Mouse (Mus musculus): ENCODE data around the gene Mrps18b. TPM values are rescaled to one million over a fixed set of nuclear protein-coding genes. Genes with fewer than 3 reads are reported as not detected.
A peak's percentile ranks its signal among the peaks of the same experiment; 100 is the strongest.

Mrps18b gene
- polyA plus RNA-seq, 1 experiment from 2014 or later, result 87.6 TPM

DNA sequence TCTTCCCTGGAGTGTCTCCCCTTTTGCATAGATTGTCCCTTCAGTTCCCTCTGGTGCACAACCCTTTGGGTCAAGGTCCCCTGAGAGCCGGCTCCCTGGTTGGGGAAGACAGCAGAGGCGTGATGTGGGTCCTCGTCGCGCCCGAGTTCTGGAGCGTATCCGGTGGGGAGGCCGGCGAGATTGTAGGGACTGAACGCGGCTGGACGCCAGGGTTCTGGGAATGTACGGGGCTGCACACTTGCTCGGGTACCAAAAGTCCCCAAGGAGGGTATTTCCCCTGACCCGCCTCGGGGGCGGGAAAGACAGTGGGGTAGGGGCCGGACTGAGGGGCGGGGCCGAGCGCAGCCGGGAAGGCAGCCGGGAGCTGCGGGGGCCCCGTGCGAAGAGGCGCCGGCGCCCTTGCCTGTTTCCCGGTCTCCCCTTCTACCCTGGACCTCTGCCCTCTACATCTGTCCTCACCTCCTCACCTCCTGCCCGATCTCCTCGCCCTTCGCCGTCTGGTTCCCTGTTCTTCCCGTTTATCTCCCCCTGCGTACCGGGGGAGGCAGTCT is 49.8 kb downstream of the Mrps18b start:
- peaks cover 71% of the 10 kb centered on the region for H3K4me1 ChIP-seq
- peak; percentile 79 for DNase-seq (ENCODE audit: low spot score)
- H3K4me3 ChIP-seq, result peak overlapping the region; percentile 73
- no peaks in the 10 kb centered on the region for H3K9me3 ChIP-seq (replicated peaks)
- no peaks in the 10 kb centered on the region for H3K27me3 ChIP-seq (ENCODE audit: low read depth, poor library complexity, severe bottlenecking)
- peak overlapping the region; percentile 97 for H3K27ac ChIP-seq
- under 1% methylated on average over 29 of the region's 38 CpGs for WGBS
- H3K36me3 ChIP-seq, result peaks cover 42% of the 10 kb centered on the region

DNA sequence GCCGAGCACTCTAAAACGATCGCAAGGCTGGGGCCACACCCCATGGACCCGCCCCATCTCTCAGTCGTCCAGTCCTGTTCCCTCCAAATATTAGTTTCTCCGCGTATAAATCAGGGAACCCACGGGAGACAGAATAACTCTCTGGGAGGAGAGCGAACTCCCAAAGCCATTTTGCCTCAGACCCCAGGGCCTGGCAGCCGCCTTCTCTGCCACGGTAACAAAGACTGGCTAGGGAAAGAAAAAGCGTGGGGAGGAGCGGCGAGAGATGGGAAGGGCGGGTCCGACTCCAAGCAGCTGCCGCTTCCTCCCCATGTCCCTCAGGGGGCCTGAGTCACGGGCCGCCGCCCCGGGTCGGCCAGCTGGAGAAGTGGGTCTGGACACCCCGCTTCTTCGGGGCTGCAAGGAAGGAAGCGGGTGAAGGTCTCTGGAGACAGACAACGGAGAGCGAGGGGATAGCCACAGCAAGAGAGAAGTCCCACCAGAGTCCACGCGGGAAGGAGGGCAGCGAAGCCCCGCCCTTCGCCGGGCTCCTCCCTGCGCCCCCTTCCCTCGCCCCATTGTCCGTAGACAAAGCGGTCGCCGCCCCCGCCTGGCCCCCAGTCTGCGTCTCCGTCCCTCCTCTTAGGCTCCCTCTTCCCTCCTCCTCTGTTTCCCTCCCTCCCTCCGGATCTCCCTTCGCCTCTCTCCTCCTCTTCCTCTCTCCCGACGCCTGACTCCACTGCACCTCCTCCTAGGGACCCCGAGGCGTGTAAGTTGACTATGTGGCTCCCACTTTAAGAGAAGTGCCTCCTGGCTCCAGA is 50.5 kb downstream of the Mrps18b start, which contains the start of gene Ppp1r18:
Gene Ppp1r18, plus strand, starts transcription at position 113 of the 800 bp plus-strand sequence.
- Histone ChIP-seq H3K27me3 (ENCODE audit: low read depth, poor library complexity, severe bottlenecking) (no peaks in the 10 kb centered on the region), H3K4me1 (peaks cover 76% of the 10 kb centered on the region)

DNA sequence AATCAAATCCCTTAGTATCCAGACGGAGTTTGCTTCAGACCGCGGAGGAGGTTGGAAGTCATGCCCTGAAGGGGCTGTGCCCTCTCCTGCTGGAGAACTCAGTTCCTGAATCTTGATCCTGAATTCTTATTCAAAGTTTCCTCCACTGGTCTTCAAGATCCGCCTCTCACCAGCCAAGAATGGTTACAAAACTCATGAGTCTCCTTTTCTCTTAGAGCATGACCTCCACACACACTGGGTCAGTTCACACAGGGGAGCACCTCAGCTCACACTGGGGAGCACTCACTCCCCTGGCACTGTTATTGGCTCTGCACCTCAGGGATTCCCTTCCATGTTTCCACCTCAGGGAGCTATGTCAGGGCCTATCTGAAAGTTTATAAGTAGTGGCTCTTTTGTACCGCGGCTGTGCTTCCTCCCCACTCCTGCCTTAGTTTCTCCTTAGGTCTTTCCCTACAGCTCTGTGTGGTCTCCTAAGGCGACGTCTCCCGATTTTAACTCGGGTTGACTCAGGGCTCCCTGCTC is 51.3 kb downstream of the Mrps18b start:
- peaks cover 29% of the 10 kb centered on the region for H3K36me3 ChIP-seq
- no peaks in the 10 kb centered on the region for H3K27me3 ChIP-seq (ENCODE audit: low read depth, poor library complexity, severe bottlenecking)
- no peak for DNase-seq (ENCODE audit: low spot score)
- H3K4me1 ChIP-seq, result peaks cover 71% of the 10 kb centered on the region
- H3K9me3 ChIP-seq (replicated peaks), result no peaks in the 10 kb centered on the region
- peak overlapping the region; percentile 97 for H3K27ac ChIP-seq
- peak overlapping the region; percentile 73 for H3K4me3 ChIP-seq
- 24% methylated on average over 10 of the region's 10 CpGs for WGBS

More for the DNA sequence above, 50.5 kb downstream of the Mrps18b start, which contains the start of gene Ppp1r18:
- Histone ChIP-seq H3K36me3 (peaks cover 36% of the 10 kb centered on the region), H3K27ac (peak within 1 kb of the TSS; percentile 97), H3K9me3 (replicated peaks) (no peaks in the 10 kb centered on the region), H3K4me3 (peak within 1 kb of the TSS; percentile 73)
- WGBS, result under 1% methylated on average over 46 of the region's 48 CpGs
- peak; percentile 90 for DNase-seq (ENCODE audit: low spot score)

DNA sequence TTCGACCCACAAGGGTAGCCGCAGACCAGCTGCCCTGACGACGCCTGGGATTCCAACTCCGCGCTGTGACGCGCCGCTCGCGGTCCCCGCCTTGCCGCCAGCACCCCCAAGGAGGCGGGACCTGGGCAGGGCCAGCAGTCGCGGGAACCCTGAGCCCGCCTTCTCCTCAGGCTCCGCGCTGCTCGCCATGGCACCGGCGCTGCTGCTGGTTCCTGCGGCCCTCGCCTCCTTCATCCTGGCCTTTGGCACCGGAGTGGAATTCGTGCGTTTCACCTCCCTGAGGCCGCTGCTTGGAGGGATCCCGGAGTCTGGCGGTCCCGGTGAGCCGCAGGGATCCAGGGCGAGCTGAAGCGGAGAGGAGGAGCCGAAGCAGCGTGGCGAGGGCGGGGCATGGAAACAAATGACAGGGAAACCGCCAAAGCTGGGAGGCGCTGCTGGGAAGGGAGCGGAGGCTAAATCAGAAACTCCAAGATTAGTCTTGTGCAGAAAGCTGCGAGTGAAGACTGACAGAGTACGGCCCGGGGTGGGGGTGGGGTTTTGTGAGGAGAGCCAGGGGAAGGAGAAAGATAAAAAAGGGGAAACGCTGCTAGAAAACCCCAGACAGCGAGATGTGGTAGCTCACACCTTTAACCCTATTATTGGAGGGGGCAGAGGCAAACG is 54.9 kb downstream of the Mrps18b start, which contains the start of gene Nrm:
Gene Nrm, plus strand, starts transcription at position 121 of the 660 bp plus-strand sequence.
- Histone ChIP-seq H3K4me3 (peak within 1 kb of the TSS; percentile 86), H3K9me3 (replicated peaks) (no peaks in the 10 kb centered on the region), H3K27me3 (ENCODE audit: low read depth, poor library complexity, severe bottlenecking) (no peaks in the 10 kb centered on the region), H3K27ac (peak within 1 kb of the TSS; percentile 95), H3K36me3 (peaks cover 51% of the 10 kb centered on the region), H3K4me1 (peaks cover 39% of the 10 kb centered on the region)
- peak; percentile 91 for DNase-seq (ENCODE audit: low spot score)
- WGBS, result under 1% methylated on average over 47 of the region's 47 CpGs

DNA sequence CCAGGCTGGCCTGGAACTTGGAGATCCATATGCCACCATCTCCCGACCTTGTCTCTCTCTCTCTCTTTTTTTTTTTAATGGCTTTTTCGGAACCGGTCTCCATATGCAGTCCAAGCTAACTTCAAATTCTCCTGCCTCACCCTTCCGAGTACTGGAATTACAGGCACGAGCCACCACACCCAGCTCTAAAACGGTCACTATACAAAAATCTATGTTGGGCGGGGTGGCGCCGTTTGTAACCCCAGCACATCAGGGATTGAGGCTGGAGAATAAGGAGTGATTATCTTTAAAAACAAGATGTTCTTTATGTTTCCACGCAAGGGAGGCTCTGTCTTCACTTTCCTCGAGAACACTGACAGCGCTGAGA is 55.4 kb downstream of the Mrps18b start:
- DNase-seq (ENCODE audit: low spot score), result no peak
- Histone ChIP-seq H3K4me3 (peak overlapping the region; percentile 86), H3K27me3 (ENCODE audit: low read depth, poor library complexity, severe bottlenecking) (no peaks in the 10 kb centered on the region), H3K9me3 (replicated peaks) (no peaks in the 10 kb centered on the region), H3K27ac (peak overlapping the region; percentile 95), H3K36me3 (peaks cover 53% of the 10 kb centered on the region), H3K4me1 (peaks cover 34% of the 10 kb centered on the region)
- WGBS, result 5% methylated on average over 12 of the region's 12 CpGs

MicroRNAs encoded within 50 kb of the gene (microRNA counts, 519-probe panel; counts per million panel counts)
- microRNA mmu-miR-1894-3p, result 684 counts per million, percentile 72 among the panel's probes with 10 or more counts
- microRNA mmu-miR-1894-5p, result 684 counts per million, percentile 72 among the panel's probes with 10 or more counts
- 684 counts per million, percentile 72 among the panel's probes with 10 or more counts for microRNA mmu-miR-877

Small RNA genes within 50 kb of the gene (microRNA-seq; reads per million reads assigned to microRNA genes)
- gene Gm28033 (0.88 reads per million), gene Mir1894 (not detected), gene Mir877 (129 reads per million, percentile 51 among the genes with 10 or more reads in this experiment)

Other genes starting within 250 kb of the Mrps18b start
- gene Vars2, start 248.8 kb downstream of the Mrps18b start, polyA plus RNA-seq (2016; fragmentation: Nextera tagmentation; extraction: Ambion mirVana), result 21.1 and 21.5 TPM in 2 replicates
- 67.0 and 72.4 TPM in 2 replicates for gene Gtf2h4, start 242.7 kb downstream of the Mrps18b start, polyA plus RNA-seq (2016; fragmentation: Nextera tagmentation; extraction: Ambion mirVana)
- gene Ddr1, start 211.8 kb downstream of the Mrps18b start, polyA plus RNA-seq (2016; fragmentation: Nextera tagmentation; extraction: Ambion mirVana), result 18.3 and 21.9 TPM in 2 replicates
- 4.5 and 5.5 TPM in 2 replicates for gene Ier3, start 94.7 kb downstream of the Mrps18b start, polyA plus RNA-seq (2016; fragmentation: Nextera tagmentation; extraction: Ambion mirVana)
- 43.0 and 49.7 TPM in 2 replicates for gene Flot1, start 93.2 kb downstream of the Mrps18b start, polyA plus RNA-seq (2016; fragmentation: Nextera tagmentation; extraction: Ambion mirVana)
- 1,509 and 1,575 TPM in 2 replicates for gene Tubb5, start 78.1 kb downstream of the Mrps18b start, polyA plus RNA-seq (2016; fragmentation: Nextera tagmentation; extraction: Ambion mirVana)
- 23.2 and 27.3 TPM in 2 replicates for gene Mdc1, start 74.9 kb downstream of the Mrps18b start, polyA plus RNA-seq (2016; fragmentation: Nextera tagmentation; extraction: Ambion mirVana)
- 61.7 and 67.1 TPM in 2 replicates for gene Nrm, start 55.1 kb downstream of the Mrps18b start, polyA plus RNA-seq (2016; fragmentation: Nextera tagmentation; extraction: Ambion mirVana)
- 21.4 and 22.1 TPM in 2 replicates for gene Ppp1r18, start 50.8 kb downstream of the Mrps18b start, polyA plus RNA-seq (2016; fragmentation: Nextera tagmentation; extraction: Ambion mirVana)
- gene Dhx16, start 36.6 kb downstream of the Mrps18b start, polyA plus RNA-seq (2016; fragmentation: Nextera tagmentation; extraction: Ambion mirVana), result 58.4 and 62.4 TPM in 2 replicates
- gene 2310061I04Rik, start 19.0 kb downstream of the Mrps18b start, polyA plus RNA-seq (2016; fragmentation: Nextera tagmentation; extraction: Ambion mirVana), result 23.2 and 27.6 TPM in 2 replicates
- 104 and 131 TPM in 2 replicates for gene Atat1, start 6.3 kb downstream of the Mrps18b start, polyA plus RNA-seq (2016; fragmentation: Nextera tagmentation; extraction: Ambion mirVana)
- 52.9 and 63.4 TPM in 2 replicates for gene Ppp1r10, start within 50 bp of the Mrps18b start, polyA plus RNA-seq (2016; fragmentation: Nextera tagmentation; extraction: Ambion mirVana)
- gene Abcf1, start 53.4 kb upstream of the Mrps18b start, polyA plus RNA-seq (2016; fragmentation: Nextera tagmentation; extraction: Ambion mirVana), result 98.3 and 109 TPM in 2 replicates
- gene Gnl1, start 63.5 kb upstream of the Mrps18b start, polyA plus RNA-seq (2016; fragmentation: Nextera tagmentation; extraction: Ambion mirVana), result 61.6 and 63.1 TPM in 2 replicates
- gene Prr3, start 63.8 kb upstream of the Mrps18b start, polyA plus RNA-seq (2016; fragmentation: Nextera tagmentation; extraction: Ambion mirVana), result 44.9 and 49.4 TPM in 2 replicates
- gene H2-T24, start 104.2 kb upstream of the Mrps18b start, polyA plus RNA-seq (2016; fragmentation: Nextera tagmentation; extraction: Ambion mirVana), result 3.2 and 4.0 TPM in 2 replicates
- 1.2 and 1.5 TPM in 2 replicates for gene H2-T23, start 116.5 kb upstream of the Mrps18b start, polyA plus RNA-seq (2016; fragmentation: Nextera tagmentation; extraction: Ambion mirVana)
- gene H2-T22, start 126.4 kb upstream of the Mrps18b start, polyA plus RNA-seq (2016; fragmentation: Nextera tagmentation; extraction: Ambion mirVana), result 5.6 and 9.7 TPM in 2 replicates
- not detected in 2 replicates for gene Gm6034, start 126.6 kb upstream of the Mrps18b start, polyA plus RNA-seq (2016; fragmentation: Nextera tagmentation; extraction: Ambion mirVana)
- not detected in 2 replicates for gene Gm11127, start 142.0 kb upstream of the Mrps18b start, polyA plus RNA-seq (2016; fragmentation: Nextera tagmentation; extraction: Ambion mirVana)
- gene Gm19684, start 205.3 kb upstream of the Mrps18b start, polyA plus RNA-seq (2016; fragmentation: Nextera tagmentation; extraction: Ambion mirVana), result not detected in 2 replicates
- not detected in 2 replicates for gene Gm7030, start 213.0 kb upstream of the Mrps18b start, polyA plus RNA-seq (2016; fragmentation: Nextera tagmentation; extraction: Ambion mirVana)